Mouse (Mus musculus) liver, adult 2 months (tissue): ENCODE data around the gene Pxk.

ENCODE experiments used
- CTCF ChIP-seq: fragments of 200-500 bp; IDR thresholded peaks from 2 replicates; pipeline ENCODE4 v1.5.1; 2011; ENCODE audit warnings: low read depth, low read length, control low read depth
- POLR2A ChIP-seq: fragments of 200-500 bp; IDR thresholded peaks from 2 replicates; pipeline ENCODE4 v1.6.1; 2011; ENCODE audit warnings: low read length, control low read depth; ENCODE audit not compliant: insufficient read depth; ENCODE audit errors: extremely low read depth

DNA sequence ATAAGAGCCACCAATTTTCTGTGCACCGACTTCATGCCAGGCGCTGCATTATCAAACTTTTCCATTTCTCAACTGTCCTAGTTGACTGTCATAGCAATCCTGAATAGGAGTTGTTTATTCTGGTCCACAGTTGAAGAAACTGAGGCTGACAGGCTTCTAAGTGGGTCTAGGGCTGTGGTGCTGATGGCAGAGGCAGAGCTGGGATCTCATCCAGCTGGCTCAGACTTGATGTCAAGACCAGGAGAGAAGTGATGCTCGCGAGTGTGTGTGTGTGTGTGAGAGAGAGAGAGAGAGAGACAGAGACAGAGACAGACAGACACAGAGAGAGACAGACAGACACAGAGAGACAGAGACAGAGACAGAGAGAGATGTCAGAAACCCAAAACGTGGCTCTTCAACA is 102.8 kb downstream of the Pxk start:
- TF ChIP-seq POLR2A (no peak), CTCF (no peak)
